Mouse (Mus musculus) ZHBTc4 (cell line): Measurements from ENCODE around the gene Lrp6.

Experiments
- DNase-seq: peaks from one replicate; pipeline ENCODE4 v3.0.0-alpha.2; 2011; ENCODE audit warnings: low read depth, low spot score

Lrp6 gene

GRCm38 (mm10) chr6:134499089-134499488, 67.7 kb downstream of the Lrp6 start:
- no peak for DNase-seq

DNA sequence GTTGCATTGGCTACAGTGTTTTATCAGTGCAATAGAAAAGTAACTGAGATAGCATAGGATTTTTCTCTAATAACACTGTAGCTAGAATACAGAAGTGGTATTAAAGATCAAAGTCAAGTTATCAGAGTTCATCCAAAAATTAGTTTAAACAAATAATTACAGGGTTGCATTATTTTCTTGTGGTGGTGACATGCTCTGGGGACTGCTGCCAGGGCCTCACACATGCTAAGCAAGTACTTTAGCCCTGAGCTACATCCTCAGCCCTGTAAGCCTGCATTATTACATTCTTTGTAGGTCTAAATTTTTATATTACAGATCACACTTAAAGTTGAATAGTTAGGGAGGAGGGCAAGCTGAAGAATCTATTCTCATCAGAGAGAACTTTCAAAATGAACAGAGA, 68.2 kb downstream of the Lrp6 start:
- no peak for DNase-seq

DNA sequence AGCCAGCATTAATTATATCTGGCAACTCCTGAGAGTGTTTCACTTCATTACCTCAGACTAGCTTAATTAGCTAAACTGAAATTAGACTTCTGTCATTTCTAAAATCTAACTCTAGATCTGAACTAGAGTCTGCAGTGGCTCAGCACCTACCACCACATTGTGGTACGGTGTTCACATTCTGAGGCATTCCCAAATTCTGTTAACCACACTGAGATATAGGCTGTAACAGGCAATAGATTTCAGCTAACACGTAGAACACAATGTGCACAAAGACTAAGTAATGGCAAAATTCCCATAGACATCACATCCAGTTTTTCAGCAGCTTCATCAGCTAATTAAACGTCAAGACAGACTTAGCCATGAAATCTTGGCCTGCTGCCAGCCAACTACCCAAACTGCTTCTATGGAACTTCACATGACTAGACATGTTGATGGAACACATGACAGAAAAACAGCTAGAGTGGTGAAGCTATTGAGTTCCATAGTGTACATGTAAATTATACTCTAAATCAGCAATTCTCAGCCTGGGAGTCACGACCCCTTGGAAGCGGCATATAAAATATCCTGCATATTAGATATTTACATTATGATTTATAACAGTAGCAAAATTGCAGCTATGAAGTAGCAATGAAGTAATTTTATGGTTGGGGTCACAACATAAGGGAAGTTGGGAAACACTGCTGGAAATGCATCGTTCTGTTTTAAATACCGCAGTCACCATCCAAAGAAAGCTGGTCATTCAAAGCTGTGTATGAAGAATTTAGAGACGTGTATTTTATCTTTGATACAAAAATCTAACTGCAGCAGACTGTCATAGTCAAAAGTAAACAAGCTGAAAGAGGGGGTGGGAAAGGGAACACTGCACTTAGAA, 71.7 kb downstream of the Lrp6 start:
- DNase-seq, result no peak

GRCm38 (mm10) chr6:134489637-134490036, 77.1 kb downstream of the Lrp6 start:
- DNase-seq, result peak; percentile 68

- DNase-seq, result no peak
Measured at GRCm38 (mm10) chr6:134489130-134489529, 77.6 kb downstream of the Lrp6 start.

DNA sequence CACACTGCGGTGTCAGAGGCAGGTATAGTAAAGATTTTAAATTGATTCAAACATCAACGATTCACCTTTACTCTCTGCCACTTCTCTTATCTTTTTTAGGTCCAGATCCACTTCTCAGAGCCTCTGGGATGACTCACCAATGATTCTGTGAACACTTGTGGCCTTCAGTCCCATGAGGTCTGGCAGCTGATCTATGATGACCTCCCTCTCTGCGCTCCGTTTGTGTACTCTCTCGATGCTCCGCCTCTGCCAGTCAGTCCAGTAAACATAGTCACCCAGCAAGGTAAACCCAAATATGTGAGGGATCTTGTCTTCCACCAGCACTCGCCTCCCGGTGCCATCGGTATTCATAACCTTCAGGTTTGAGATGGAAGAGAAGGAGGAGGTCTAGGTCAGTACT, 80.4 kb downstream of the Lrp6 start:
- DNase-seq, result no peak

DNA sequence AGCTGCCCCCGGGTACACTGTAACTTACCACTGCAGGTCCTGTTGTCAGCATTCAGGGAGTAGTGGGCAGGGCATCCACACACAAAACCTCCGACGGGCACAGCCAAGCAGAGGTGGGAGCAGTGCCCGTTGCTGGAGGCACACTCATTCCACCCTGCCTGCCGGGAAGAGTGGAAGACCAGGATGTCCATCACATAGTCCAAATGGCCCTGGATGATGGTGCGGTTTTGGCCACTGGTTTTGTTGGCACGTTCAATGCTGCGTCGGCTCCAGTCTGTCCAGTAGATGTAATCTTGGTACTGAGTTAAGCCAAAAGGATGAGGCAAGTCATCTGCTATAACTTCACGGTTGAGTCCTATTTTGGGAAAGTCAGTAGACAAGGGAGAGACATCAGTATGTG, 87.3 kb downstream of the Lrp6 start:
- no peak for DNase-seq

GRCm38 (mm10) chr6:134473143-134473561, 93.6 kb downstream of the Lrp6 start:
- DNase-seq, result no peak

GRCm38 (mm10) chr6:134470857-134471256, 95.9 kb downstream of the Lrp6 start:
- peak; percentile 72 for DNase-seq

DNA sequence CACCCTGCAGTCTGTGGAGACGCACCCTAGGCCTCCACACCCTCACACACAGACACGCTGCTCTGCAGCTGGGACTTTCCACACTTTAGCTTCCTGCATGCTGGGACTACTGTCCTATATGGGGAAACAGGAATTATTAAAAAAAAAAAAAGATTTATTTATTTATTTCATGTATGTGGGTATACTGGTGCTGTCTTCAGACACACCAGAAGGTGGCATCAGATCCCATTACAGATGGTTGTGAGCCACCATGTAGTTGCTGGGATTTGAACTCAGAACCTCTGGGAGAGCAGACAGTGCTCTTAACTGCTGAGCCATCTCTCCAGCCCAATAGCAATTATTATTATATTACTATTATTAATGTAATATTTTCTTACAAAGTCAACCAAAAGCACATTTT, 97.5 kb downstream of the Lrp6 start:
- DNase-seq, result no peak

DNA sequence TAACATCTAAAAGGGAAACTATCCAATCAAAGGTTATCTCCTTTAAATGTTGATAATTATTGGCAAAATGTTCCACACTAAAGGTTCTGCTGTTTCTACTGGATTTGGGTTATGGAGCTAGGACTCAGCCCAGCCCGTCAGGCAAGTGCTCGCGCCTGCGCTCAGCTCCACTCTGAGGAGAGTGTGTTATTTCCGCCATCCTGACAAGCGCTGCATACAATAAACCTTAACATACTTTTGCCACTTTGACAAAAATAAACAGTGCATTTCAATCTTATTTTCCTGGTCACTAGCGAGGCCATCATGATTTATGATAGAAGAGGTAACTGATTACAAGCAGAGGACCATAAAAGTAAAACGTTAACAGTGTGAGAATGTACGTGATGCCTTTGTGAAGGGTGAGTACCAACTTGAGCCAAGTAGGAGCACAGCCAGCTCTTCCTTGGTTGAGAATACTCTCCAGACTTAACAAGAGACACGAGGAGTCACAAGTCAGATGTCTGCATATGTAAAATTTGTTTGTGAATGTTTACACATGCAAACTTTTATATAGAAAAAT, 100.0 kb downstream of the Lrp6 start:
- DNase-seq, result no peak

- DNase-seq, result no peak
Measured at GRCm38 (mm10) chr6:134461175-134461574, 105.6 kb downstream of the Lrp6 start.

DNA sequence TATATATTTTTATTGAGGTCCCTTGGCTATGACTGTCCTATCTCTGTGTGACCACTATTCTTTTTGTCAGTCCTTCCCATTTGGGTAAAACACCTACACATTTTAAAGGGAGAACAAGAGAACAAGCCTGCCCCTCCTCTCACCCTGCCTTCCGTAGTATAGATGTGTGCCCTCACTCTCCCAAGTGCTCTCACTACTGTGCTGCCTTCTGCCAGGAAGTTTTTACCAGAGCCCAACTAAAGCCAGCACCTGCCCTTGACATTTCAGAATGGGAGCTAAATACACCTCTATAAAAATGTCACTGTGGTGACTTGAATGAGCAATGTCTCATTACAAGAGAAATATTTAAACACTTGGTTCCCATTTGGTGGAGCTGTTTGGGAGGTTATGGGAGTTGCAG, 108.4 kb downstream of the Lrp6 start:
- no peak for DNase-seq

DNA sequence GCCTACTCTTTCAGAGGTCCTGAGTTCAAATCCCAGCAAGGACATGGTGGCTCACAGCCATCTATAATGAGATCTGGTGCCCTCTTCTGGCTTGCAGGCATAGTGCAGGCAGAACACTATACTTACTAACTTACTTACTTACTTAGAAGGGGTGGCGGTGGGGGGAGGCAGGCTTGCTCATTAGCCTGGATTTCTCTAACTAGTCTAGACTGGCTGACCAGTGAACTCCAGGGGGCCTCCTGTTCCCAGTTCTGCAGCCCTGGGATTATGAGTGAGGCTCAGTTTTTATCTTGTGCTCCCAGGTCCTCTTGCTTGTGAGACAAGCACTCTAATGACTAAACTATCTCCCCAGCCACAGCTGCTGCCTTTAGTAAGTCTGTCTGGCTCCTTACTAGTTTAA, 112.7 kb downstream of the Lrp6 start:
- DNase-seq, result peak; percentile 65

DNA sequence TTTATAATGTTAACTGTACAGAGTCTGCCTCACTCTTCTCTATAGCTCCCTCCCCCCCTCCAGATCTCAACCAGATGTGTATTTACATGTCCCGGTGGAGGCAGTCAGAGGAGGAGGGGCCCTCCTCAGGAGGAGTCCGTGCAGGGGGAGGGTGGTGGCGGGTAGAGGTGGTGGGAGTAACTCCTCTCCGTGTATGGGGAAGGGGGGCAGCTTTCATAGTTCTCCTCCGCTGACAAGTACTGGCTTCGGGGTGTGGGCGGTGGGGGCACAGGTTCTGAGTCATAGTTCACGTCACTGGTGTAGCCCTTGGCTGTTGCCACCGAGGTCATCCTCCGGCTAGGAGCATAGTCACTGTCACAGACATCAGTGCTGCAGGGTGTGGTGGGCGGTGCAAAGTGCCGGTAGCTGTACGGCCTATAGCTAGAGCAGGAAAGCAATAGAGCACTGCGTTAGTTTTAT, 116.1 kb downstream of the Lrp6 start:
- peak; percentile 44 for DNase-seq

DNA sequence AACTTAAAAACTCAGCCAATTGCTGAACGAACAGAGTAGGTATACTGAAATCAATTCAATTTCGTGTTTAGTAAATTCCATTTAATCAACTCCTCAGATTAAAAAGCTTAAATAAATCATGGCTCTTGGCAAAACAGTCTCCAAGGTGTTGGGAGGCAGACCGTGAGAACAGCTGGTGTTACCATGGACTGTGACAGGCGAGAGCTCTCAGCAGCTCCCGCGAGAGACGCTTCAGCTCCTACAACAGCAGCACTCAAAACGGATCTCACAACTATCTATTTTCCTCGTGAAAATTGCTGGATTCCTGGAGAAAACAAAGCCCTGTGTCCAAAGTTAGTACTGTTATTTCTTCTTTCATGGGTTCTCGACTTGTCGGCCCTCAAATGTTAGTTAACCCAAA, 116.8 kb downstream of the Lrp6 start:
- DNase-seq, result no peak

- no peak for DNase-seq
Measured at GRCm38 (mm10) chr6:134448451-134448850, 118.3 kb downstream of the Lrp6 start.

DNA sequence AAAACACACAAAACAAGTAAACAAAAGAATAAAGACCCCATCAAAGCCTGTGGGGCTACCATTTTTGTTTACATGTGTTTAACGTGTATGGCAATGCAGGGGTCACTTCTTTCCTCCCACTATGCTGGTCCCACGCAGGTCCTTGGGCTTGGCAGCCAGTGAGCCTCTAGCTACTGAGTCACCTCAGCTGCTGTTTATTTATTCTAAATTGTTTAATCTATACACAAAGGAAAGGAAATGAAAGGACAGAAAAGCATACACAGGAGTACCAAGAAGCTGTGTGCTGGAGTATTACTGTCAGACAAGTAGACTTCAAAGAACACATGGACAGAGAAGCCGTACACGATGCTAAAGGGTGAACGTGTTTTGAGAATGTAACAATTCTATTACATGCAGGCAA, 122.8 kb downstream of the Lrp6 start:
- no peak for DNase-seq

DNA sequence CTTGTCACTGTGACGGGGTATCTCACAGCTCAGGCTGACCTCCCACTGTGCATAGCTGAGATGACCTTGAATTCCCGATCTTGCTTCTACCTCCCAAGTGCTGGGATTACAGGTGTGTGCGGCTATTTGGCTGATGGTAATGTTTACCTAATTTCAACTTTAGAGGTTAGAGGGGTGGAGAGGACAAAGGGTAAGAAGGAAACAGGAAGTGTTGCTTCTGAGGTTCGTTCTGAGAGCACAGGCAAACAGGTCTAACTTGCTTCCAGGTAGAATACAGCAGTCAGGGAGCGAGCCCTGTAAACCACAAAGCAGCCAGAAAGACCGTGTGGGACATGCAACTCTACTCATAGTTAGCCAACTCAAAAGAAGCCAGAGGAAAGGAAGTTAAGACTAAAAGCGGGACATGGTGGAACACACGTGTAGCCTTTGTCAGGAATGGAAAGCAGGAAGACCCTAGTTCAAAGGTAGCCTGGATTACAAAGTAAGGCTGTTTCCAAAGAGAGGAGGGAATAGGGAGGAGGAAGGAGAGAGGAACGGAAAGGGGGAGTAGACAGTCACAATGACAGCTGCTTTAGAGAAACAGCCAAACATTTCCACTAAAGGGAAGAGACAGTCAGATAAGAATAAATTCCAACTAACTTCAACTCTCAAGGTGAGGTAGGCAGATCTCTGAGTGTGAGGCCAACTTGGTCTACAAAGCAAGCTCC, 123.4 kb downstream of the Lrp6 start:
- peak; percentile 16 for DNase-seq

DNA sequence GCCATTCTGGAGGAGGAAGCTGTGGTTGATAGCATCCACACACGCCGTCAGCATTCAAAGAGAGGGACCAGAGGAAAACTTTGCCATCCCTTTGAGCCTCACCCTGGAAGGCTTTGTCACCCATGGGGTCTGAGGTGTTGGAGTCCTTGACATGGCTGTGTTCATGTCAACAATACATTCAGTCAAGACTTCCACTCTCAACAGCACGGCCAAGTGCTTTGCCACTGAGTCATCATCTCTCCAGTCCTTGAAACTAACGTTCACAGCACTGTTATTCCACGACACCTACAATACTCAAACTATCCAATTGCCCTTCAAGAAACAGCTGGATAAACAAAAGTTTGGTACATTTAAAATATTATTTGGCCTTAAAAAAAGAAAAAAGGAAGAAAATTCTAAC, 124.5 kb downstream of the Lrp6 start:
- DNase-seq, result no peak

DNA sequence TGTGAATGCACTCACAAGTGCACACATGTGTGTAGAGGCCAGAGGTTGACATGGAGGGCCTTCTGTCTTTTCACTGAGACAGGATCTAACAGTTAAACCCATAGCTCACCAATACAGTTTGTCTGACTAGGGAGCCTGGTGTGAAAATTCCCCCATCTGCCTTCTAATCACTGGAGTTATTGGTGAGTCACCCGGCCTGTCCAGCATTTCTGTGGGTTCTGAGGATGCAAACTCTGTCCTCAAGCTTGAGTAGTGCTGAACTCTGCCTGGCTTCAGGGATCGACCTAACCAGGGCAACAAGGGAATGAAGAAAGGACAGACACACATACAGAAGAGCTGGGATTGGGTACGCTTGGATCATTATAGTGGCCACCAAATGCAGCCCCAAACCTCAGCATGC, 125.0 kb downstream of the Lrp6 start:
- no peak for DNase-seq

GRCm38 (mm10) chr6:134440023-134440422, 126.7 kb downstream of the Lrp6 start:
- no peak for DNase-seq
